Mouse (Mus musculus) MEL (cell line): ENCODE measurements at regions not wholly inside any gene's neighbourhood (a gene's known extent, or its start where the extent isn't known, plus 50 kb on each side); places are given as distances from the start of the nearest gene placed in this dataset.

ENCODE experiments used
- CTCF ChIP-seq, 3 experiments: IDR thresholded peaks in 2 of 3; conservative IDR thresholded peaks in 1 of 3; 2 replicates each; pipeline ENCODE4 v1.5.1; 2011 to 2012; ENCODE audit warnings: low read length in 3 of 3, low read depth in 2 of 3, mild to moderate bottlenecking in 2 of 3, improper control_type of control experiment in 1 of 3, inconsistent platforms in 1 of 3, mixed read lengths in 1 of 3, moderate library complexity in 1 of 3; ENCODE audit not compliant: control insufficient read depth in 1 of 3, insufficient read depth in 1 of 3, poor library complexity in 1 of 3, severe bottlenecking in 1 of 3
- E2F4 ChIP-seq: IDR thresholded peaks from 2 replicates; pipeline ENCODE4 v1.6.1; 2011; ENCODE audit warnings: low read depth, low read length, improper control_type of control experiment, borderline replicate concordance
- EP300 ChIP-seq, 2 experiments: IDR thresholded peaks; 2 replicates each; pipeline ENCODE4 v1.6.1; 2011; ENCODE audit warnings: improper control_type of control experiment in 2 of 2, low read length in 2 of 2, low read depth in 1 of 2, mild to moderate bottlenecking in 1 of 2
- MAFK ChIP-seq: IDR thresholded peaks from 2 replicates; pipeline ENCODE4 v1.6.1; 2011; ENCODE audit warnings: low read depth, mild to moderate bottlenecking, low read length, improper control_type of control experiment, borderline replicate concordance
- MAX ChIP-seq: IDR thresholded peaks from 2 replicates; pipeline ENCODE4 v1.6.1; 2011; ENCODE audit warnings: low read length, improper control_type of control experiment
- MAZ ChIP-seq: IDR thresholded peaks from 2 replicates; pipeline ENCODE4 v1.6.1; 2012; ENCODE audit warnings: low read depth, mild to moderate bottlenecking, inconsistent platforms, low read length, improper control_type of control experiment
- MEF2A ChIP-seq: IDR thresholded peaks from 2 replicates; pipeline ENCODE4 v1.6.1; 2014; ENCODE audit warnings: low read depth, mild to moderate bottlenecking, inconsistent platforms, low read length, improper control_type of control experiment; ENCODE audit not compliant: poor library complexity, insufficient replicate concordance, severe bottlenecking; ENCODE audit errors: extremely low read depth
- NELFE ChIP-seq: IDR thresholded peaks from 2 replicates; pipeline ENCODE4 v1.6.1; 2011; ENCODE audit warnings: low read depth, low read length, improper control_type of control experiment
- POLR2A ChIP-seq, 2 experiments: IDR thresholded peaks; 2 replicates each; pipeline ENCODE4 v1.6.1; 2011 to 2012; ENCODE audit warnings: low read length in 2 of 2, mild to moderate bottlenecking in 2 of 2, control low read depth in 1 of 2, improper control_type of control experiment in 1 of 2, low read depth in 1 of 2, moderate library complexity in 1 of 2; ENCODE audit not compliant: control insufficient read depth in 1 of 2, insufficient read depth in 1 of 2, poor library complexity in 1 of 2
- POLR2AphosphoS2 ChIP-seq: IDR thresholded peaks from 2 replicates; pipeline ENCODE4 v1.6.1; 2011; ENCODE audit warnings: low read length, improper control_type of control experiment
- TBP ChIP-seq: IDR thresholded peaks from 2 replicates; pipeline ENCODE4 v1.8.0; 2011; ENCODE audit warnings: low read depth, low read length, improper control_type of control experiment
- ZNF384 ChIP-seq: IDR thresholded peaks from 2 replicates; pipeline ENCODE4 v1.6.1; 2012; ENCODE audit warnings: low read depth, mild to moderate bottlenecking, inconsistent platforms, low read length, improper control_type of control experiment

DNA sequence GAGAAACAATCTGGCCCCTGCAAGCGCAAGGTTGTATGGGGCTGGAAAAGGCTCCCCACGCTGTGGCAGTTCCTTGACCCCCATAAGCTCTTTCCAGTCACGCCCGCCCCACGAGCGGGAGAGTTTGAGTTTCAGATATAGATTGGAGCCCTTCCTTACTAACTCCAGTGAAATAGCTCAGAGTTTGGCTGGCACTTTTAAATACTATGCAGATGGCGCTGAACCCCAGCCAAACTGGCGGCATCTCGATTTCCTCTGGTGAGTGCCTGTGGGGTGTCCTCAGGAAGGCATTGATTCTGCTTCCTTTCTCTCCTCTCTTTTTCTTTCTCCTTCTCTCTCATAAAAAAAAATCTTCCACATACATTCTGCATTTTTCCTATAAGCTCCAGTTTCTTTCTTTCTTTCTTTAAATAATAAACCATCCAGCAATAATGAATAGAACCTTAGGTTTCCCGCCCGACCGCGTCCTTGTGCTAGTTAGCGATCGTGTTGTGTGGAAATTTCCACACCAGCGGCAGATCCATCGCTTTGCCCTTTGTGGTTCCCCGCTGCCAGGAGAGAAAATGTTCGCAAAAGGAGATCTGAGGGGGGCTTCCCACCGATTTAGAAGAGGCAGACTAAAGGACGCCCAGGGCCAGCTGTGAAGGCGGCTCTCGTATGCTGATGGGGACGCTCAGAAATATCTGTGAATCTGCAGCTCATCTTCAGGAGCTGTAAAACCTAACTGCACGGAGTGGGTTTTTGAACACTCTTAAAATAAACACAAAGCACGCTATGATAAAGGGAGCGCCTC lies 247.8 kb downstream of the Etnk1 start:
- TF ChIP-seq E2F4 (no peak), CTCF (IDR thresholded peaks at IDR 0.05 in 2 of 3, conservative IDR thresholded peaks at IDR 0.05 in 1 of 3; ENCODE audit: control insufficient read depth in 1 of 3, insufficient read depth in 1 of 3, low read depth in 2 of 3, low read length in 3 of 3, poor library complexity in 1 of 3, severe bottlenecking in 1 of 3) (no peak), MAX (no peak), POLR2AphosphoS2 (no peak), MEF2A (no peak), NELFE (no peak), MAFK (no peak), MAZ (no peak), POLR2A (IDR thresholded peaks at IDR 0.05; ENCODE audit: control insufficient read depth in 1 of 2, insufficient read depth in 1 of 2, low read depth in 1 of 2, low read length in 2 of 2, poor library complexity in 1 of 2) (no peak), EP300 (IDR thresholded peaks at IDR 0.05; ENCODE audit: low read depth in 1 of 2, low read length in 2 of 2) (no peak), TBP (no peak), ZNF384 (no peak)
